Mouse (Mus musculus) intestine, embryonic 14.5 days (tissue): ENCODE measurements around the gene Mta2. TPM values are rescaled to one million over a fixed set of nuclear protein-coding genes. Genes with fewer than 3 reads are reported as not detected.

Experiments used
- ATAC-seq: fragments of 200-750 bp; cut with Nextera tagmentation; replicated peaks from 2 replicates; pipeline ENCODE4 v1.8.0; 2017; ENCODE audit warnings: low read depth, moderate number of reproducible peaks, moderate TSS enrichment, moderate library complexity; ENCODE audit not compliant: low FRiP score, low TSS enrichment
- DNase-seq: peaks from one replicate; pipeline ENCODE4 v3.0.0-alpha.2; 2018; ENCODE audit warnings: low spot score
- H3K27ac ChIP-seq: fragments of 300-500 bp; sonication (generic); 2 replicates; pipeline ENCODE4 v1.5.1; 2014; ENCODE audit warnings: low read depth, mild to moderate bottlenecking, control low read depth
- H3K27me3 ChIP-seq: fragments of 300-500 bp; sonication (generic); replicated peaks from 2 replicates; pipeline ENCODE4 v1.6.1; 2014; ENCODE audit warnings: low read length, control low read depth; ENCODE audit not compliant: control insufficient read depth, insufficient read depth
- H3K36me3 ChIP-seq: fragments of 300-500 bp; sonication (generic); 2 replicates; pipeline ENCODE4 v1.6.1; 2014; ENCODE audit warnings: low read length, control low read depth; ENCODE audit not compliant: control insufficient read depth, insufficient read depth
- H3K4me1 ChIP-seq: fragments of 300-500 bp; sonication (generic); replicated peaks from 2 replicates; pipeline ENCODE4 v1.6.1; 2014; ENCODE audit warnings: low read length, control low read depth, mixed read lengths; ENCODE audit not compliant: control insufficient read depth, insufficient read depth
- H3K4me2 ChIP-seq: fragments of 300-500 bp; sonication (generic); 2 replicates; pipeline ENCODE4 v1.6.1; 2014; ENCODE audit warnings: low read length
- H3K4me3 ChIP-seq: fragments of 300-500 bp; sonication (generic); 2 replicates; pipeline ENCODE4 v1.5.1; 2014; ENCODE audit warnings: low read depth, low read length, control low read depth, mixed read lengths
- H3K9ac ChIP-seq: fragments of 300-500 bp; sonication (generic); 2 replicates; pipeline ENCODE4 v1.6.1; 2014; ENCODE audit warnings: mild to moderate bottlenecking, low read length
- H3K9me3 ChIP-seq: fragments of 300-500 bp; sonication (generic); 2 replicates; pipeline ENCODE4 v1.6.1; 2016; ENCODE audit warnings: low read length, control low read depth; ENCODE audit not compliant: control insufficient read depth
- WGBS: fragments of 180-500 bp; shearing (Covaris S2); extraction: QIAGEN DNeasy Blood & Tissue Kit; methylation state at CpG from one replicate; pipeline ENCODE4 v1.1.7; 2014; 5-methylcytosine and 5-hydroxymethylcytosine counted together
- polyA plus RNA-seq: library from polyadenylated mRNA; unstranded; fragments of >200 nt; fragmentation: Nextera tagmentation; extraction: Ambion mirVana; gene quantifications from 2 replicates; pipeline ENCODE4 v1.2.1, GENCODE M21; 2014

Gene Mta2
- polyA plus RNA-seq, 1 experiment from 2014 or later, result 40.3 TPM

DNA sequence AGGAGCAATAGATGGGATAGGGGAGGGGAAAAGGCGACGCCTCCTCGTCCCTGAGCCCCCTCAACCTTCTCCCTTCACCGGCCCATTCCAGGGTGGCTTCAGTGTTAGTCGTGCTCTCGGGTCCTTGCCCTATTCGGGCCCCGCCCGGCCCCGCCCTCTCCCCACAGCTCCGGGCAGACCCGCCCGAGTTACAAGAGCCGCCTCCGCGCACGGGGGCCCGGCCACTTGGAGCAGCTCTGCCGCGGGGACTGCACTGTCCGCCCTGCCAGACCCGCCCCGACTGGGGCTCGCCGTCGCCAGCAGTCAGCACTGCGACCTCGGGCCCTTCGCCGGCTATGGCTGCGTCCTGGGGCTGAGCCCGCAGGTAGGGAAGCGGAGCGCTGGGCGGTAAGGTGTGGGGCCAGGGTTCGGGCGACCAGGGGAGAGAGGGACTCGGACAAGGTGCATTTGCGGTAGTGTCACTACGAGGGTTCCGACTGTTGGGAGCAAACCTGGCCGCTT is 47.4 kb downstream of the Mta2 start, which contains the start of gene Ahnak:
TSS of gene Ahnak (plus strand) at position 219 of the 501 bp plus-strand sequence.
- Histone ChIP-seq H3K9ac (peak within 1 kb of the TSS; percentile 82), H3K4me2 (peak within 1 kb of the TSS; percentile 68), H3K4me1 (peaks cover 57% of the 10 kb centered on the region), H3K36me3 (no peaks in the 10 kb centered on the region), H3K4me3 (peak within 1 kb of the TSS; percentile 75), H3K27ac (peak within 1 kb of the TSS; percentile 93), H3K9me3 (no peaks in the 10 kb centered on the region), H3K27me3 (no peaks in the 10 kb centered on the region)
- WGBS, result under 1% methylated on average over 41 of the region's 42 CpGs
- ATAC-seq, result peak; percentile 67
- peak; percentile 82 for DNase-seq

DNA sequence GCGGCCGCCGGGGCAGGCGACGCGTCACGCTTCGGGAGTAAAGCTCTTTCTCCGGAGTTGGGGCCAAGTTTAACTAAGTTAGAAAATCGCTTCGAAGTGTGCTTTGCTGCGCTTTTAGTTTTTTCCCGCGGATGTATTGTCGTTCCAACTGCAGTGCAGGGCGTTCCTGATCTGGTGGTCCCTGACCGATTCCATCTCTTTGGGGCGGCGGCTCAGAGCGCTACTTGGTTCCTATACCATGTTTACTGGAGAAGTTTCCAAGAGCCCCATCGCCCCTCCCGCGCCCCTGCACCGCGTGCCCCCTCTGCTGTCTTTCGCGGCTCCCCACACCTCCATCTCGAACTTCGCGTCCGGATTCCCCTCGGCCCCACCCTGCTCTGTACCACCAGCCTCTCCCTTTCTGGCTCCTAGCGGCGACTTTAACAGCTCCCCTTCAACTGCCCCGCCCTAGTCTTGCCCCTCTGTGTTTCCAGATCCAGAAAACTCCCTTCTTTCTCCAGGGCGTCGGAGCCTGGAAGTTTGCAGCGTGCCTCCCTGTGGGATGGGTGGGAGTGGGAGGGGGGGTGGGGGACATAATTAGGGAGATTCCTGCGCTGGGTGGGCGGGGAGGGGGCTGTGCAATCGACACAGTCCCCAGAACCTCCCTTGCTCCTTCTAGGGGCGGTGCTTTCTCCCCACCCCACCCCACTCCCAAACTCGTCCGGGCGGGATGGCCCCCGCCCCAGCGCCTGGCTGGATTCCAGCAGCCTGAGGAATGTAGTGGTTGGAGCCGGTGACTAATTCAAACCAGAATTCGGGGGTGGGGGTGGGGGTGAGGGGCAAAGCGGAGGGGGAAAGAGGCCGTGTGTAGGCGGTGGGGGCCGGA is 48.1 kb downstream of the Mta2 start:
- ATAC-seq (peak; percentile 69), DNase-seq (peak; percentile 91)
- H3K27ac ChIP-seq, result peak overlapping the region; percentile 93
- H3K4me1 ChIP-seq, result peaks cover 55% of the 10 kb centered on the region
- H3K27me3 ChIP-seq, result no peaks in the 10 kb centered on the region
- H3K4me2 ChIP-seq, result peak overlapping the region; percentile 68
- peak overlapping the region; percentile 82 for H3K9ac ChIP-seq
- H3K36me3 ChIP-seq, result no peaks in the 10 kb centered on the region
- under 1% methylated on average over 53 of the region's 53 CpGs for WGBS
- H3K9me3 ChIP-seq, result no peaks in the 10 kb centered on the region
- H3K4me3 ChIP-seq, result peak overlapping the region; percentile 75

DNA sequence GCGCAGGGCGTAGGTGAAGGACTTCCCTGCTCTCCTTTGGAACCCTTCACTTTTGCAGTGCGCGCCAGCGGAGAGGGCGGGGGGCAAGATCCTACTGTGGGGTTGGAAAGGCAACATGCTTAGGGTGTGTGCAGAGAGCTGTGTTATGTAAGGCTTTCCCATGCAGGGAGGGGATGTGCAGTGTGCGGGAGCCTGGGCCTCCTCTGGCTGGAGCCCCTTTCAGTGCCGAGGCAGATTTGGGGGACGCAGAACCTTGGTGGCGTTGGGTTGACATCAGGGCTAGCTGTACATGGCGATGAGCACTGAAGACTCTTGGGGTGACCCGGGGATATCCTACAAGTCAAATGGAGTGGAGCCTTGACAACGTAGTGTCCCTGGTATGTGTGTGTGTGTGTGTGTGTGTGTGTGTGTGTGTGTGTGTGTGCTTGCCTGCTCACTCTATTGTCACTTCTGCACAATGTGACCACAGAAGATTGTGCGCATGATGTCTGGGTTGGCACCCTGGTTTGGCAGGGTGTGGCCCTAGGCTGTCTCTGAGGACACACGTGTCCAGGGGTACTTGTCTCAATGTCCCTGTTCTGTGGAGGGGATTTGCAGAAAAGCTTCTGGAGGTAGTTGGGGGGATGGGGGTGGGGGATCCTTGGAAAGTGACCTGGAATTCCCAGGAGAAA is 48.9 kb downstream of the Mta2 start:
- peak overlapping the region; percentile 82 for H3K9ac ChIP-seq
- H3K4me1 ChIP-seq, result peaks cover 49% of the 10 kb centered on the region
- H3K27ac ChIP-seq, result peak overlapping the region; percentile 93
- ATAC-seq (peak; percentile 52), DNase-seq (peak; percentile 76)
- H3K36me3 ChIP-seq, result no peaks in the 10 kb centered on the region
- H3K9me3 ChIP-seq, result no peaks in the 10 kb centered on the region
- peak overlapping the region; percentile 68 for H3K4me2 ChIP-seq
- H3K27me3 ChIP-seq, result no peaks in the 10 kb centered on the region
- peak overlapping the region; percentile 75 for H3K4me3 ChIP-seq
- WGBS, result 13% methylated on average over 15 of the region's 15 CpGs

DNA sequence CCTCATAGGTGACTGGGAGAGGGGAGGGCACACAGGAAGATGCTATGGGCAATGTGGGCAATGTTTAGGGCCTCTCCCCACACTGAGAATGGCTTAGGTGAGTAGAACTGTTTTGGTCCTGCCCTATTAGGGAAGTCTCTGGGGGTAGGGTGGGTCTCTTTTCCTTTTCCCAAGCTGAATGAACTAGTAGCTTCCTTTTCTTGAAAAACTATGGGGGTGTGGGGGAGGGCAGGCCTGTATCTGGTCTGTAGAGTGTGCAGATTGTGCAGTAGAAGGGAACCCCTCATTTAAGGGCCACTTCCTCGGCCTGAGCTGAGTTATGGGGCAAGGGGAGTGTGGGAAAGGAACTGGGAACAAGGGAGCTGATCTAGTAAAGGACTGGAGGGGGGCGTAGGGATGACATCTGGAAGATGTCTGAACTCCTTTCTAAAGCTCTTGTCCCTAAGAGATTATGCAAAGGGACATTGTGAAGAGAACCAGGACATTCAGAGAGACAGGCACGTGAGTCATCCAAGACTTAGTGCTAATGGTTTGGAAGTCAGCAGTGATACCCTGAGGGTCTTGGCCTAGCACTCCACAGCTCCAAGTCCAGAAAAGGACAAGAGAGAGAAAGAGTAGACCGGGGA is 49.7 kb downstream of the Mta2 start:
- peak overlapping the region; percentile 75 for H3K4me3 ChIP-seq
- no peaks in the 10 kb centered on the region for H3K27me3 ChIP-seq
- ATAC-seq (no peak), DNase-seq (no peak)
- WGBS, result 38% methylated on average over 4 of the region's 4 CpGs
- H3K27ac ChIP-seq, result peak overlapping the region; percentile 93
- peak overlapping the region; percentile 82 for H3K9ac ChIP-seq
- no peaks in the 10 kb centered on the region for H3K9me3 ChIP-seq
- H3K36me3 ChIP-seq, result no peaks in the 10 kb centered on the region
- peak overlapping the region; percentile 68 for H3K4me2 ChIP-seq
- peaks cover 46% of the 10 kb centered on the region for H3K4me1 ChIP-seq

GRCm38 (mm10) chr19:8991871-8992735 is 50.4 kb downstream of the Mta2 start:
- Histone ChIP-seq H3K27ac (peak overlapping the region; percentile 93), H3K4me2 (peak overlapping the region; percentile 68), H3K27me3 (no peaks in the 10 kb centered on the region), H3K9me3 (no peaks in the 10 kb centered on the region), H3K4me3 (peak overlapping the region; percentile 75), H3K36me3 (no peaks in the 10 kb centered on the region), H3K4me1 (peaks cover 48% of the 10 kb centered on the region), H3K9ac (no peak overlapping the region; the same call in 1 of the 2 replicates)
- no peak for ATAC-seq
- no peak for DNase-seq
- 59% methylated on average over 13 of the region's 13 CpGs for WGBS

DNA sequence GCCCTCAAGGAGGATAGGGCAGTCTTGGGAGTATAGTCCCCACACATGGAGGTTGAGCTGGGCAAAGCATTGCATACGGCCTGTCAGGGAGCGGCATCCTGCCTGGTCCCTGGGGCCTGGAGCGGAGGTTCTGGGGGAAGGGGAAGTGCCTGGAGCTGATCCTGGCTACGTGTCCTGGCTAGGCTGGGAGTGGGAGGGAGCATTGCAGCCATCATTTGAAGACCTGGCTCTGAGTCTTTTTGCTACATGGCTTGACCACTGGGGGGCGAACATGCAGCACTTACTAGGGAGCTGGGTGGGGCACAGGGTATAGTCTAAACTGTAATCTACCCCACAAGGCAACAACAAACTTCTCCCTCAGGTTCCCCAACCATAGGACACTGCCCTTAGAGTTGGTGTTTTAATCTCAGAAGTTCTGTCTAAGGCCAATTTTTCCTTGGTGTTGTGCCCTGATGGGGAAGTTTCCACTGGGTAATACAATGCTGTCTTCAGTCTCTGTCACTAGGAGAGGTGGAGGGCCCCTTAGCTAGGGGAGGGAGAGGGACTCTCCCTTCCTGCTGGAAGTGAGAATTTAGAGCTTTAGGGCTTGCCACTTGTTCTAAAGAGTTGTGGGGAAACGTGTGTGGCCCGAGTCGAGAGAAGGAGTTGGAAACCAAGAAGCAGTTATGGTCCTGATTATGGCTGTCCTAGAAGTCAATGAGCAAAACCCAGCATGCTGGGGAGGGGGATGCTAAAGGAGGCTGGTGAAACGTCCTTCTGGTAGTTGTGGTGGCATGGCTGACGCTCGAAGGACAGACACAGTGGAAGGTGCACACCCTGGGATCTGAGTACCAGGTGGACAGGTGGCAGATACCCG is 51.3 kb downstream of the Mta2 start:
- ATAC-seq (0 out of 2 replicates have a peak, but pooled peaks have one; percentile 15), DNase-seq (peak; percentile 83)
- no peaks in the 10 kb centered on the region for H3K36me3 ChIP-seq
- no peaks in the 10 kb centered on the region for H3K9me3 ChIP-seq
- H3K4me1 ChIP-seq, result peaks cover 54% of the 10 kb centered on the region
- 0 out of 2 replicates have a peak overlapping the region, but pooled peaks have one; percentile 8 for H3K4me3 ChIP-seq
- H3K27ac ChIP-seq, result peak overlapping the region; percentile 93; the same call in 1 of the 2 replicates
- H3K9ac ChIP-seq, result no peak overlapping the region
- WGBS, result 36% methylated on average over 12 of the region's 12 CpGs
- H3K27me3 ChIP-seq, result no peaks in the 10 kb centered on the region
- peak overlapping the region; percentile 68 for H3K4me2 ChIP-seq

DNA sequence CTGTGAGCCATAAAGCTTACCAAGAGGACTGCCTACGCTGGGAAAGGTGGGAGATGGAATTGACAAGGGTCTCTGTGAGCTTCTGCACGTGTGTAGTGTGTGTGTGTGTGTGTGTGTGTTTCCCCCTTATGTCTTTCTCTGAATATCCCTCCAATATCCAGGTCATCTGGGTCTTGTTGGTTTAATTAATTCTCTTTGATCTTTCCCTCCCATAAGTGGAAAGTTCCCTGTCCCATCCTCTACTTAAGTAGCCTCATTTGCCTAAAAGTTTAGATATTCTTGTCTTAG is 51.9 kb downstream of the Mta2 start:
- Histone ChIP-seq H3K9me3 (no peaks in the 10 kb centered on the region), H3K36me3 (no peaks in the 10 kb centered on the region), H3K4me2 (no peak overlapping the region; the same call in 1 of the 2 replicates), H3K27me3 (no peaks in the 10 kb centered on the region), H3K4me1 (peaks cover 54% of the 10 kb centered on the region), H3K9ac (no peak overlapping the region), H3K4me3 (no peak overlapping the region), H3K27ac (no peak overlapping the region)
- DNase-seq (no peak), ATAC-seq (no peak)
- WGBS, result 70% methylated on average over 2 of the region's 2 CpGs
